ENCODE assay signal across 12 mouse cellular contexts in genomic region chr7:51748633-51749303, GRCm38 (mm10).
DNase-seq lines count a peak whose midpoint lies in the region; ATAC-seq and TF ChIP-seq lines count a peak whose summit lies in the region.
"Had no signal": no experiment of that assay in that cellular context is flagged by ENCODE, and none has a peak within 500 bp of the region (broad histone marks: within the 10 kb centered on the region; RNA-seq: fewer than 3 reads in every experiment).

No protein-coding gene starts in this region.

- H3K4me1 ChIP-seq in embryonic facial prominence, embryonic 11.5 days (ENCODE audit: control insufficient read depth, insufficient read depth, low read length): no peaks in the 10 kb centered on the region
- H3K4me1 ChIP-seq in embryonic facial prominence, embryonic 10.5 days: no peaks in the 10 kb centered on the region
- peaks cover 11% of the 10 kb centered on the region for H3K4me1 ChIP-seq in forebrain, embryonic 10.5 days
- peaks cover 36% of the 10 kb centered on the region for H3K4me1 ChIP-seq in neural tube, embryonic 13.5 days (replicated peaks)
- H3K4me1 ChIP-seq: liver, embryonic 15.5 days had no signal

- TF ChIP-seq CTCF in layer of hippocampus, adult 2 months (conservative IDR thresholded peaks at IDR 0.05): no peak

- no peak overlapping the region for H3K27ac ChIP-seq in embryonic facial prominence, embryonic 11.5 days (replicated peaks; ENCODE audit: low read depth, low read length)
- H3K27ac ChIP-seq in embryonic facial prominence, embryonic 10.5 days (replicated peaks): no peak overlapping the region
- peak overlapping the region; percentile 63; the same call in 1 of the 2 replicates for H3K27ac ChIP-seq in forebrain, embryonic 10.5 days
- no peak overlapping the region for H3K27ac ChIP-seq in layer of hippocampus, adult 2 months
- peak overlapping the region; percentile 92 for H3K27ac ChIP-seq in neural tube, embryonic 13.5 days (replicated peaks)
- H3K27ac ChIP-seq: heart, adult 2 months; liver, embryonic 15.5 days had no signal

- WGBS in embryonic facial prominence, embryonic 11.5 days: 67% methylated on average over 10 of the region's 10 CpGs
- 74% methylated on average over 10 of the region's 10 CpGs for WGBS in embryonic facial prominence, embryonic 10.5 days
- WGBS in forebrain, embryonic 10.5 days: 72% methylated on average over 10 of the region's 10 CpGs
- 21% methylated on average over 10 of the region's 10 CpGs for WGBS in neural tube, embryonic 13.5 days

- no peak overlapping the region for H3K4me3 ChIP-seq in embryonic facial prominence, embryonic 11.5 days (ENCODE audit: low read depth, low read length)
- no peak overlapping the region for H3K4me3 ChIP-seq in embryonic facial prominence, embryonic 10.5 days
- H3K4me3 ChIP-seq in forebrain, embryonic 10.5 days: peak overlapping the region; percentile 16; the same call in 1 of the 2 replicates
- H3K4me3 ChIP-seq in layer of hippocampus, adult 2 months: peak overlapping the region; percentile 23; the same call in 1 of the 2 replicates
- H3K4me3 ChIP-seq in neural tube, embryonic 13.5 days: no peak overlapping the region
- H3K4me3 ChIP-seq: heart, adult 2 months; liver, embryonic 15.5 days had no signal

- no peak for DNase-seq in embryonic facial prominence, embryonic 11.5 days (ENCODE audit: low spot score)
- DNase-seq in embryonic facial prominence, embryonic 10.5 days (ENCODE audit: low spot score): no peak
- DNase-seq in forebrain, embryonic 10.5 days (ENCODE audit: extremely low spot score, low spot score): no peak
- peak in 1 of 2 experiments; percentile 10 for DNase-seq in layer of hippocampus, adult 2 months (ENCODE audit: low spot score in 2 of 2)
- DNase-seq in cerebellum, adult 11-12 months: no peak
- DNase-seq in ovary, postnatal 36 days (ENCODE audit: low spot score): no peak
- DNase-seq: cerebellum, adult 18-20 months; heart, adult 2 months; kidney, postnatal 14 days had no signal

- H3K9me3 ChIP-seq in embryonic facial prominence, embryonic 11.5 days (replicated peaks; ENCODE audit: control insufficient read depth, low read length): no peaks in the 10 kb centered on the region
- H3K9me3 ChIP-seq in embryonic facial prominence, embryonic 10.5 days: no peaks in the 10 kb centered on the region
- no peaks in the 10 kb centered on the region for H3K9me3 ChIP-seq in forebrain, embryonic 10.5 days
- no peaks in the 10 kb centered on the region for H3K9me3 ChIP-seq in neural tube, embryonic 13.5 days
- H3K9me3 ChIP-seq: liver, embryonic 15.5 days had no signal

- no peak overlapping the region for H3K4me2 ChIP-seq in embryonic facial prominence, embryonic 11.5 days (ENCODE audit: low read depth, low read length)
- H3K4me2 ChIP-seq in neural tube, embryonic 13.5 days: peak overlapping the region; percentile 47
- H3K4me2 ChIP-seq: liver, embryonic 15.5 days had no signal

- no peaks in the 10 kb centered on the region for H3K27me3 ChIP-seq in embryonic facial prominence, embryonic 11.5 days (ENCODE audit: control insufficient read depth, insufficient read depth, low read length)
- no peaks in the 10 kb centered on the region for H3K27me3 ChIP-seq in embryonic facial prominence, embryonic 10.5 days (replicated peaks; ENCODE audit: low read depth, poor library complexity, severe bottlenecking)
- no peaks in the 10 kb centered on the region for H3K27me3 ChIP-seq in forebrain, embryonic 10.5 days (ENCODE audit: poor library complexity, severe bottlenecking)
- H3K27me3 ChIP-seq in neural tube, embryonic 13.5 days: no peaks in the 10 kb centered on the region
- H3K27me3 ChIP-seq: liver, embryonic 15.5 days had no signal

- no peak overlapping the region for H3K9ac ChIP-seq in embryonic facial prominence, embryonic 11.5 days (replicated peaks; ENCODE audit: low read length)
- H3K9ac ChIP-seq in neural tube, embryonic 13.5 days: peak overlapping the region; percentile 51
- H3K9ac ChIP-seq: liver, embryonic 15.5 days had no signal

- no peaks in the 10 kb centered on the region for H3K36me3 ChIP-seq in embryonic facial prominence, embryonic 11.5 days (replicated peaks; ENCODE audit: control insufficient read depth, insufficient read depth, low read depth, low read length)
- no peaks in the 10 kb centered on the region for H3K36me3 ChIP-seq in embryonic facial prominence, embryonic 10.5 days (replicated peaks)
- H3K36me3 ChIP-seq in forebrain, embryonic 10.5 days (replicated peaks): no peaks in the 10 kb centered on the region
- H3K36me3 ChIP-seq in neural tube, embryonic 13.5 days: no peaks in the 10 kb centered on the region
- H3K36me3 ChIP-seq: liver, embryonic 15.5 days had no signal

- ATAC-seq in embryonic facial prominence, embryonic 11.5 days (replicated peaks; ENCODE audit: insufficient number of reproducible peaks, low FRiP score, low TSS enrichment, low read depth): peak; percentile 52; the same call in 1 of the 2 replicates
- ATAC-seq in neural tube, embryonic 13.5 days (ENCODE audit: low read depth): peak; percentile 90
- no peak for ATAC-seq in erythroid progenitor cell, adult 5-6 weeks (replicated peaks; ENCODE audit: low FRiP score, poor library complexity, severe bottlenecking)

Comparison
In these comparisons a context has a peak if more than half of its experiments do, and no peak if none do; other contexts are left out.
1. H3K27ac ChIP-seq: peak in forebrain, embryonic 10.5 days (single experiment) and neural tube, embryonic 13.5 days (single experiment); none in embryonic facial prominence, embryonic 11.5 days (single experiment), embryonic facial prominence, embryonic 10.5 days (single experiment) and layer of hippocampus, adult 2 months (single experiment).
2. H3K4me3 ChIP-seq: peak in forebrain, embryonic 10.5 days (single experiment) and layer of hippocampus, adult 2 months (single experiment); none in embryonic facial prominence, embryonic 11.5 days (single experiment), embryonic facial prominence, embryonic 10.5 days (single experiment) and neural tube, embryonic 13.5 days (single experiment).